Mouse (Mus musculus) T-helper 17 cell (primary cell): Measurements from ENCODE around the gene Zmynd8.
"Not testable (repeated sequence)": the region's sequence is repeated elsewhere in the genome, so short reads cannot be mapped to it uniquely, and the experiment has no call there.

Experiments used
- in situ Hi-C, 2 experiments: fragments of 300-600 bp; cut with MboI, MseI; formaldehyde crosslinking; loops; 1 replicate in 1 of 2; 2 replicates in 1 of 2; pipeline ENCODE4 v1.15.1; 2025; ENCODE audit warnings: high pct_unique_total_duplicates in 2 of 2

Zmynd8 gene

GRCm38 (mm10) chr2:165809901-165810477 lies 88.8 kb downstream of the Zmynd8 start:
- in situ Hi-C loops, result loop anchor here in 1 of 2 experiments (5.0 to 10.0 kb wide), 2 partner anchors 102 to 245 kb away; no protein-coding TSS in a partner anchor

DNA sequence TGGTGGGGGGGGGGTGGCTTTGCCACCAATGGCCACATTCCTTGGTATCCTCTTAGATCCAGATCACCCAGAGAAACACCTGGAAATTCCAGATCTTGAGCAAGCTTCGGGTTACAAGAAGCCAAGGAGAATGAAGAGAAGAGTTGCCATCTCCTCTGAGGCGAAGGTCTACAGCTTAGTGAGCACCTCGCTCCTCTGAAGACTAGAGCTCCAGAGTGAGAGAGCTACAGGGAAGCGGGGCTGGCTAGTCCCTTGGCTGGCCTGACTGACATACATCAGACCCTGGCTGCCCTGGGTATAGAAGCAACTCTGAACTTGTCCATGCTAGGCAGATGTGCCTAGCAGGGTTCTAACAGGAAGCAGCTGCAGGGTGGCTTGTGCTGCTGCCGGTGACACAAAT lies 89.7 kb downstream of the Zmynd8 start:
- in situ Hi-C loops, result no loop called here

DNA sequence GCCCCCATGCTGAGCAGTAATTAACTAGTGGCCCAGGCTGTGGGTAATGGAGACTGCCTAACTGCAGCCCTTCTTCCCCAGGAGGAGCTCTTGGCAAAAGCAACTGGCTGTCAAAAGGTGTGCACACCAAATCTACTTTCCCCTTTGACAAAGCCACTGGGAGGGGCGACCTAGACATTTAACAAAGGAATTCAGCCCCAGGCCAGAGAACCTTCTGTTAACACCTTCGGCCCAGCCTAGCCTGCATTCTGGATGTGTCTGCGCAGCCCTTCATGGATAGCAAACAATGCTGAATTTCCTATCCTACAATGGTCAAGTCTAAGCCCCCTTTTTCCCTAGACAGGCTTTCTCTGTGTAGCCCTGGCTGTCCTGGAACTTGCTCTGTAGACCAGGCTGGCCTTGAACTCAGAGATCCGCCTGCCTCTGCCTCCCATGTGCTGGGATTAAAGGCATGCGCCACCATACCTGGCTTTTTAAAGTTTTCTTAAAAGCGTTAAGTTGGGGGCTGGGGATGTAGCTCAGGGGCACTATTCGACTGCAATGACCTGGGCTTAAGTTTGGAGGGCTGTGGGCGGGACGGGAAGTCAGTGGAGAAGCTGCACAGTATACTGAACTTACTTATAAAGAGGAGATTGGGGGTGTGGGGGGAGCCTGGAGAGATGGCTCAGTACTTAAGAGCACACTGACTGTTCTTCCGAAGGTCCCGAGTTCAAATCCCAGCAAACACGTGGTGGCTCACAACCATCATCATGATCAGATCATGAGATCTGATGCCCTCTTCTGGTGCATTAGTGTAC lies 90.4 kb downstream of the Zmynd8 start:
- in situ Hi-C loops, result no loop called here

- in situ Hi-C loops, result not testable (repeated sequence)
These were observed 98.6 kb downstream of the Zmynd8 start for GRCm38 (mm10) chr2:165800174-165800573.

- in situ Hi-C loops, result no loop called here
These were observed 100.9 kb downstream of the Zmynd8 start for GRCm38 (mm10) chr2:165797876-165798275.

DNA sequence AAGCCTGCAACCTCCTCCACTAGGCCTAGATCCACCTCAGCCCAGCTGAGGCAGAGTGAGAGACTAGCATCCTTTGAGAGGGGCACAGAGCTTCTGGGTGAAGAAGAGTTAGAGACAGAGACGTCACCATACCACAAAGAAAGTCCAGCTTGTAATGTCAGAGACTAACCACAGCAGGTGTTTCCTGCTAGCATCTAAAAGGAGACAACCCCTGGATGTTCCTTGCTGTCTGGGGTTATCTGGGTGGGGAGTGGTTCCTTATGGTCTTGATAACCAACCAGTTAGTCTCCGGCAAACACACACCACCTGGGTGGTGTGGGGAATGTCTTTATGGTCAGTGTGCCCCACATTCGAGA lies 105.6 kb downstream of the Zmynd8 start:
- in situ Hi-C loops, result no loop called here

DNA sequence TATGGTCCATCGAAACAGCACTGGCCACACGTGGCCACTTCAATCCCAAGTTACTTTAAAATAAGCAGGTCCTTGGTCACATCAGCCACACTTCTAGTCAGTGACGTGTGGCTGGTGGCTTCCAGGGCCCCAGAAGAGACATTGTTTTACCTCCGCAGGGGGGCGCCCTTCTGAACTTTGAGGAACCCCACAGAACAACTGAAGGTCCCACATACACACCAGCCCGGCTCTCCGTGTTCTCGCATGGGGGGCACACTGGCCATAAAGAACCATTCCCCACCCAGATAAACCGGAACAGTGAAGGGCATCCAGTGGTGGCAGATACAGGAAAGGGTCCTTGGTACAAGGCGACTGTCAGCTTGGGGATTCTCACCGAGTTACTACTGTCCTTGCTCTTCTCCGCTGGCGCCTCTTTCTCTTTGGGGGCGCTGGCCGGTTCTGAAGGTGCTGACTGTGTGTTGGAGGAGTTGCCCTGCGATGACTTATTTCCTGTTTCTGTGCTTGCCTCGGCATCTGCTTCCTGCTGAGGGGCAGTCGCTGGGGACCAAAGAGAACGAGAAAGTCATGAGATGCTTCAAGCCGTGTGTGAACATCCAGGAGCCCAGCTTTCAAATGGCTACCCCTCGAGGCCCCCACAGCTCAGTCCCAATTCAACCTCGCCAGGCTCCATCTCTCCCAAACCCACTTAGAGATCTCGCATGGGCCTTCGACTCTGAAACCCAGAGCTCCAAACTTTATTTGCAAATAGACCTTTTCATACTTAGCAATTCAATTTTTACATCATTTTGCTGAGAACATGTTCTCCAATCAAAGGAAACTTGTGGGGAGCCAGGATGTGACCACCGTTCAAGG lies 106.2 kb downstream of the Zmynd8 start:
- in situ Hi-C loops, result no loop called here

GRCm38 (mm10) chr2:165791657-165792056 lies 107.2 kb downstream of the Zmynd8 start:
- in situ Hi-C loops, result no loop called here

DNA sequence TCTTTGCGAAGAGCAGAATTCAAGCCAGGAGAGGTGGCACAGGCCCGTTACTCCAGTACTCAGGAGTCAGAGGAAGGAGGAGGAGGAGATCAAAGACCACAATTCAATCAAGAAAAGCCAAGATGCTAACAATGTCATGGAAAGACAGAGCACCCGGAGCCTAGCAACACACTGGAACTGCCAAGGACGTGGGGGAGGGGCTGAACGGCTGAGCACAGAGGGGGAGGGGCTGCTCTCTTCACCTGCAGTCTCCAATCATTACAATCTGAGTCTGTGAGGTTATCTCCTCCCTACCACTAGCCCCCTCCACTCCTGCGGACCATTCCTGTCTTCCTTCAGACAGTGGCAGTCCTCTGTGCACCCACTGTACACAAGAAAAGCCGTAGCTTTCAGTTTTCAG lies 107.8 kb downstream of the Zmynd8 start:
- in situ Hi-C loops, result no loop called here

DNA sequence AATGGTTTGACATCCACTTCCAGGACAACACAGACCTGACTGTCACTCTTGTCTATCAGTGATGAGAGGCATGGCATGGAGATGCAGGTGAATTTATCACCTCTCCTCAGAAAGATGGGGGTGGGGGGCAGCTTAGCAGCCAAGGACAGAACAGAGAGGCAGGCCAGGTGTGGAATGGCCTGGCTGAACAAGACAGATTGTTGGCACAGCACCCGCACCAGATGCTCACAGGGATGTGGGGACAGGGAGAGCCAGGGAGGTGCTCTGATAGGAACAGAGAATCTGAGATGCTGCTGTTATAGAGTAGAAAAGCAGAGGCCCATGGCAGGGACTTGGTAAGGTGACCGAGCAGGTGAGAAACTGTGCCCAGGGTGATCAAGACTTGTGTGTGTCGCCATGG lies 109.1 kb downstream of the Zmynd8 start:
- in situ Hi-C loops, result no loop called here

DNA sequence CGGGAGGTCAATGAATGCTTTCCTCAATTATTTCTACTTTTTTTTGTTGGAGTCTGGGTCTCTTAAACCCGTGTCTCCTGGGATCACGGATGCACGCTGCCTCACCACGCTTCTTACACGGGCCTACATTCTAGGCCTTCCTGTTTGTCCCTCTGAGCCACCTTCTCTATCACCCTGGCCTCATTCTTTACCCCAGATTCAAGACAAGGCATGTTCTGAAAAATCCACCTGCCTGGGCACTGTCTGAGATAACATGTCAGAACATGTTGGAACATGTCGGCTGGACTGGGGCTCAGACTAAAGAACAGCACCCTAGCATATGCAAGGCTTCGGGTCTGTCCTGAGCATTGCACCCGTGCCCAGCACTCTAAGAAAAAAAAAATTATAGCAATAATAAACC lies 110.0 kb downstream of the Zmynd8 start:
- in situ Hi-C loops, result no loop called here

GRCm38 (mm10) chr2:165788005-165788404 lies 110.8 kb downstream of the Zmynd8 start:
- in situ Hi-C loops, result no loop called here

DNA sequence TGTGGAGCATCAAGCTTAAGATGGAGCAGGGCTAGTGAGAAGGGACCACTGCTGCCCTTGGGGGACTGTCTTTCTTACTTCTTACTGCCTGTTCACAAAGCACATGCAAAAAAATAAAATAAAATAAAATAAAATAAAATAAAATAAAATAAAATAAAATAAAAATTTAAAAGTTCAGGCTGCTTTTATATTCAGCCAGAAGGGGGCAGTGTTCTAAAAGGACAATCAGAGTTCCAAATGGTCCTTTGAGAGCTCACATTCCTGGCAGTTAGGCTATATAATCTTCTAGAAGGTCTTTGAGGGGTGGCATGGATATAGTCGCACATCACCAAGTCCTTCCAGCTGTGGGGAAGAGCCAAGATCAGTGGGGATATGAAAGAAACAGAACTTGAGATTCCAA lies 112.3 kb downstream of the Zmynd8 start:
- in situ Hi-C loops, result no loop called here

DNA sequence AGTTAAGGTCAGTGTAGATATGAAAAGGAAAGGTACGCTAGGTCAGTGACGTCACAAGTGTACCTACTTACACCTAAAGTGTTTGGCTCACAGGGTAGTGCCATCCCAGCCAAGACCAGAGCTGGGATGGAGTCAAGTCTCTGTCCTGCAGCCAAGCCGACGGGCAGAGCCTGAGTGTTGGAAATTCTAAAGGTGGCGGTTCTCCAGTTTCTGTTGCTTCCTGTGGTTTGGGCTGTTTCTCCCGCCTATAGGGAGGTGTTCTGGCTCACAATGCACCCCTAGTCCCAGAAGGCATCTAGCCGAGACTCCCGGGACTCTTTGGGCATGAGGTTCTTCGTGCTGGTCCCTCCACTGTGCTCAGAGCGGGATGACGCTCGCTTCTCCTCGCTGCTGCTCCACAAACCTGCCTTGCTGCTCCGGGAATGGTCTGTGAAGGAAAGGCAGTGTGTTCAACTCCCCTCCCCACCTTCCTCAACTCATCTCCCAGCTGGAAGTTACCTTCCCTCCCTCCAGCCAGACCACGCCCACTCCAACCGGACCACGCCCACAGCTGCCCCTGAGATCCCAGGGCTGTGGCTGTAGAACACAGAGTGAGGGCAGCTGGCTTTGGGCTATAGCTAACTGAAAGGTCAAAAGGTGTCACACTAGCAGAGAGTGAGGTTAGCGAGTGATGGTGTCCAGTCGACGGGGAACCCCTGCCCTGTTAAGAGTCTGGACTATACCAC lies 113.3 kb downstream of the Zmynd8 start:
- in situ Hi-C loops, result no loop called here

DNA sequence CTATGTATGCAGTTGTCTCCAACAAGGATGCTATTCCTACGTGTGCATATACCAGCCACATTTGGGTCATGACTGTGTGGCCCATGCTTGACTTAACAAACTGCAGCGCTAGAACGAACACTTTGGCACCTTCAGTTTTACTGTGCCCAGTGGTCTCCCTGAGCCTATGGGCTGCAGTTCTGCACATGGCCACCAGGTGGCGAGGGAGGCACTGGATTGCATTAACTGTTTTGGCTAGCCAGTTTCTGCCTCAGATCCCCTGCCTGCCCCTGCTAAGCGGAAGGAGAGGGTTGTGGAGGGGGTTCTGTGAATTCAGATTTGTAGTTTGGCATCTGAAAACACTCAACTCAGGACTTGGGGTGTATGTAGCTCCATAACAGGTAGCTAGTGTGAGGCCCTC lies 116.5 kb downstream of the Zmynd8 start:
- in situ Hi-C loops, result no loop called here

DNA sequence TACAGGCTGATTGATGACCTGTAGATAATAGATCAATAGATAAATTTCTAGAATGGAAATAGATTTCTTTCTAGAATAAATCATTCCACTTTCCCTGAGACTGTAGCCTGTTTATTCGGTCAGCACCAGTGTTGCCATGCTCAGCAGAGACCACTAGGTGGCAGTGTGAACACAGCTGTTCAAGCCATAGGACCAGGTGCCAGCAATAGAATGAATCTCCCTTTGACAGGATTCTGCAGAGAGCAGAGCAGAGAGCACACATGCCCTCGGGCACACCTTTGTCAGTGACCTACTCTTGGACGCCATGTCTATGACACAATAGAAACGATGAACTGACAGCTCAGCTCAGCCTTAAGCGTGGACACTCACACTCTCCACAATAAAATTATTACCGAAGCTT lies 119.9 kb downstream of the Zmynd8 start:
- in situ Hi-C loops, result no loop called here

DNA sequence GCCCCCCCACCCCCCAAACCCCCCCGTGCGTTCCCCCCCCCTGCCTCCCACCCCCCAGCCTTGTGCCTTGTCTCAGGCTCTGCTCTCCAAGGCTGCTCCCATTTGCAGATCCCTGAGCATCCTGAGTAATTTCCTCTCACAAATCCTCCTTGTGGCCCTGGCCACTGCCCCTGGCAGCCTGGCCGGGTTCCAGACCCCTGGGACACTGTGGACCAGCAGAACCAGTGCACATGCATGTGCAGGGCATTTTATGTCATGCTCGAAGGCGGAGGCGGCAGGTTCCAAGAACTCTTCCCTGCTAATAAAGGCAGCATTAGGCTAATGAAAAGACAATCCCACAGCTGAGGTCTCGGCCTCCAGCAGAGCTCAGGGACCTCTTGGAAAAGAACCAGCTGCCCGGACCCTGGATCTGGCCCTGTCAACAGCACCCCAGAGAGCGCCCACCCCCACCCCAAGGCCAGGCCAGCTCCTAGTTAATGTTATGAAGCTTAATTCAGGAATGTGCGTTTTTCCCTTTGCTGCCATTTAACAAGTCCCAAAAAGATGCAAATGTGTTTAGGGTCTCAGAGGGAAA lies 129.4 kb downstream of the Zmynd8 start:
- in situ Hi-C loops, result no loop called here

DNA sequence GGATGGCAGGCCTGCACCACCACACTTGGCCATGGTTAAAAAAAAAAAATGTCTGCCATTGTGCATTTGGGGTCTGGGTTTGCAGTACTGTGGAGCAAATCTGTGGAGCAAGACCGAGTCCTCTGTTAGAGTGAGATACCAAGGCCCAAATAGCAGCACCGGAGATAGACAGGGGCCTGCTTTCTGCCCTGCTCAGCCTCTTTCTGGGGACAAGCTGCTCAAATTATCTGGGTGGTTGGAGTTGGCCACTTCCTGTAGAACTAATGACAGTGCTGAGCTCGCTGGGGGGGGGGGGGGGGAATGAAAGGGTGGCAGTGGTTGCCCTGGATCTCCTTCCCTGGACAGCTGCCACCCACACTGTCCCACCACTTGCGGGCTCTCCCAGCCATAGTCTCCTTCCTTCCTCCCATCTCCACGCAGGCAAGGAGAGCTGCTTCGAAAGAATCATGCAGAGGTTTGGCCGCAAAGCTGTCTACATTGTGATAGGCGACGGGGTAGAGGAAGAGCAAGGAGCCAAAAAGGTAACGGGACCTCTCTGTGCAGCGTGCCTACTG lies 129.9 kb downstream of the Zmynd8 start:
- in situ Hi-C loops, result no loop called here

DNA sequence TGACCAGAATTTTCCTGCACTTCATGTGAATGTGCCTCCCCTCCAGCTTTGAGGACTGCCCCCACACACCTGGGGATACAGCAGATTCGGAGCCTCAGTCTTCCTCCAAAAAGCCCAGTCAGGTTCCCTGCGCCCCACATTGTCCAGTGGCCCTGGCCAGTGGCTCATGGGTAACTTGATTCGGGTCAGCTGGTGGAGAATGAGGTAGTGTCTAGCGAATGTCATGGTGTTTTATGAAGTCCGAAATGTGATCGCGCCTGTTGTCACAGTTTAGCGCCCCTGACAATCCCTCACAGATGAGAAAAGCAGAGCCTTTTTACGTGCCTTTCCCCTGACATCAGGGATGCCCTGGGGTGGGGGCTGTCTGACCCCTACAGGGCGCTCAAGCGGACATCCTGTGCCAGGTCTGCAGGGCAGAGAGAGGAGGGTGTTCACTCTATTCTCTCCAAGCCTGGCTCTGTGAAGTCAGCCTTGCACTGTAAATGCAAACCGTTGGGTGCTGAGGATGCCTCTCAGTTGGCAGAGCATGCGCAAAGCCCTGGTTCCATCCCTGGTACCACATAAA lies 139.3 kb downstream of the Zmynd8 start:
- in situ Hi-C loops, result no loop called here

GRCm38 (mm10) chr2:165758534-165758933 lies 140.3 kb downstream of the Zmynd8 start:
- in situ Hi-C loops, result no loop called here

DNA sequence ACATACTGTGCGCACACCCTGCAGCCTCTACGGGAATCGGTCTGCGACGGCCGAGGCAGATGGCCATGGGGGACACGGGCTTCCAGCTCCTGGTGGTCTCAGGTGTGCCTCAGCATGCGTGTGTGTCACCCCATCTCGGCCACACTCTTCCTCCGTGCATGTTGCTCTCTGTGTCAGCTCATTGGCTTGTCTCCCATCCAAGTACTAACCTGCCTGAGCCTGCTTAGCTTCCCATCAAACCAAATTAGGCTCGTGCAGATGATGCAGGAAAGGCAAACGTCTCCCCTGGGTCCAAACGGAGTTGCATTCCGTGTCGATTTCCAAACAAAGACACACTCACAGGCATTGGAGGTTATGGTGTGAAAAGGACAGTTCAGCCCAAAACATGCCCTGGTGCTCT lies 141.0 kb downstream of the Zmynd8 start:
- in situ Hi-C loops, result no loop called here
